Mouse (Mus musculus) kidney, adult 2 months (tissue): ENCODE measurements at regions not wholly inside any gene's neighbourhood (a gene's known extent, or its start where the extent isn't known, plus 50 kb on each side); places are given as distances from the start of the nearest gene placed in this dataset.

Experiments
- DNase-seq: peaks from one replicate; pipeline ENCODE4 v3.0.0; 2021
- H3K27ac ChIP-seq: fragments of 200-500 bp; 2 replicates; pipeline ENCODE4 v1.5.1; 2012; ENCODE audit warnings: low read depth, low read length, control low read depth, inconsistent platforms; ENCODE audit not compliant: insufficient read depth
- H3K27me3 ChIP-seq: fragments of 200-500 bp; replicated peaks from 2 replicates; pipeline ENCODE4 v1.6.1; 2012; ENCODE audit warnings: mild to moderate bottlenecking, moderate library complexity, low read length, inconsistent platforms; ENCODE audit not compliant: control insufficient read depth, insufficient read depth
- H3K36me3 ChIP-seq: fragments of 200-500 bp; 2 replicates; pipeline ENCODE4 v1.6.1; 2012; ENCODE audit warnings: mild to moderate bottlenecking, moderate library complexity, low read length, inconsistent platforms; ENCODE audit not compliant: control insufficient read depth, insufficient read depth
- H3K4me1 ChIP-seq: fragments of 200-500 bp; 2 replicates; pipeline ENCODE4 v1.6.1; 2011; ENCODE audit warnings: low read length; ENCODE audit not compliant: control insufficient read depth, insufficient read depth
- H3K4me3 ChIP-seq: fragments of 200-500 bp; 2 replicates; pipeline ENCODE4 v1.5.1; 2011; ENCODE audit warnings: mild to moderate bottlenecking, low read depth, low read length, control low read depth; ENCODE audit not compliant: insufficient read depth
- CTCF ChIP-seq: fragments of 200-500 bp; conservative IDR thresholded peaks from 2 replicates; pipeline ENCODE4 v1.5.1; 2011; ENCODE audit warnings: low read depth, mild to moderate bottlenecking, control low read depth, low read length, moderate library complexity, mixed read lengths; ENCODE audit not compliant: insufficient read depth, insufficient read length
- POLR2A ChIP-seq: fragments of 200-500 bp; IDR thresholded peaks from one replicate; pipeline ENCODE4 v1.6.1; 2011; ENCODE audit warnings: low read depth, low read length, control low read depth
- WGBS: fragments of 180-500 bp; shearing (Covaris S2); methylation state at CpG from one replicate; pipeline ENCODE4 v1.1.7; 2018; 5-methylcytosine and 5-hydroxymethylcytosine counted together

DNA sequence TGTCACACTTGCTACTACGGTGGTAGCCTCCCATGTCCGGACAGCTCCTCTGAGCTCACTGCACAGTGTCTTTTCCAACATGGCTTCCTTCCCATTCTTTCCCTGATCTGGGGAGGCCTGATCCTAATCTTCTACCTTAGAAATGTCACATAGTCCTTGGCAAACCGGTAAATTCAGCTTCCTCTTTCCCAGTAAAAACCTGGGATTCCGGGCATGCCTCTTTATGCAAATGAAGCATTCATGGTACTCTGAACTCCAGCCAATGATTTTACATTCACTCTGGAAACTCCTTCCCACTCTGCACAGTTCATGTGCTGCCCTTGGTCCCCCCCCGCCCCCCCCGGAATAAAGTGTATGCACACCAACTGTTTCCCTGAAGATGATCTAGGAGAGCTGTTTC is 134.6 kb upstream of the Zfp217 start:
- H3K4me3 ChIP-seq, result no peak overlapping the region
- DNase-seq, result peak; percentile 18
- TF ChIP-seq CTCF (no peak), POLR2A (no peak)
- H3K4me1 ChIP-seq, result no peaks in the 10 kb centered on the region; the same call in 1 of the 2 replicates
- no peaks in the 10 kb centered on the region for H3K36me3 ChIP-seq
- H3K27ac ChIP-seq, result no peak overlapping the region
- no peaks in the 10 kb centered on the region for H3K27me3 ChIP-seq
- WGBS, result 62% methylated on average over 6 of the region's 6 CpGs

GRCm38 (mm10) chr2:170281311-170282008 is 133.6 kb upstream of the Zfp217 start:
- Histone ChIP-seq H3K4me3 (no peak overlapping the region), H3K27me3 (no peaks in the 10 kb centered on the region), H3K36me3 (no peaks in the 10 kb centered on the region), H3K27ac (no peak overlapping the region), H3K4me1 (no peaks in the 10 kb centered on the region; the same call in 1 of the 2 replicates)
- WGBS, result 66% methylated on average over 6 of the region's 6 CpGs
- TF ChIP-seq CTCF (no peak), POLR2A (no peak)
- no peak for DNase-seq

DNA sequence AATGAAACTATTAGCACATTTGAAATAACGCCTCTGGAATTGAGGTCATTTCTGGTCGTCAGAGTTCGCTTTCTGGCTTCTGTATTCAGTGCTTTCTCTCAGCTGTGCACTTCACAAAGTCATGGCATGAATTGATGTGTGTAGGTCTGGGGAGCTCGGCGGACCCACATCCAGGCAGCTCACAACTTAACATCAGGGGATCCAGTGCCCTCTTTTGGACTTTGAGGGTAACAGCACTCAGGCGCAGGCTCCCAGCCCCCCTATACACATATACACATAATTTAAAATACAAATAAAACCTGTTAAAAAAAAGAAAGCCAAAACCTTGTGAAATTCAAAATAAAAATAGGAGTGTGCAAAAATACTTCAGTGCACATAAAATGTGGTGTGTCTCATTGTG is 132.8 kb upstream of the Zfp217 start:
- Histone ChIP-seq H3K27ac (no peak overlapping the region), H3K27me3 (no peaks in the 10 kb centered on the region), H3K4me1 (no peaks in the 10 kb centered on the region), H3K4me3 (no peak overlapping the region), H3K36me3 (no peaks in the 10 kb centered on the region)
- TF ChIP-seq POLR2A (no peak), CTCF (peak; percentile 36)
- no peak for DNase-seq
- 69% methylated on average over 6 of the region's 6 CpGs for WGBS

DNA sequence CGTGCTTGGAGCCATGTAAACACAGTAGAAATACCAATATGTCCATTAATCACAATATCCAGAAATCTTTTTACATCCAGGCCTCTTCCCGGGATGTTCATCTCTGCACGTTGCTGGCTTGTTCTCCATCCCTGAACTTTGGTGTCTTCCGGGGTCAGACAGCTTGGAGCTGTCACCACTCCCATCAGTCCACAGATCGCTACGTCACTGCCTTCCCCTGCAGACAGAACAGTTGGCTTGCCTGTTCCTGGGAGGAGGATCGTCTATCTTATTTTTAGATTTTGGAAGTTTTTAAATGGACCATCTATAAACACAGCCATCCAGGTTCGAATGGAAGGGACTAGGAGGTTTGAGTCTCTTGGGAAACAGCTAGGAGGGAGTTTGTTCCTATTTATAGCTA is 130.0 kb upstream of the Zfp217 start:
- peak; percentile 40 for DNase-seq
- no peak for TF ChIP-seq CTCF
- no peak for TF ChIP-seq POLR2A
- H3K4me3 ChIP-seq, result no peak overlapping the region
- 50% methylated on average over 8 of the region's 8 CpGs for WGBS
- H3K27ac ChIP-seq, result no peak overlapping the region
- no peaks in the 10 kb centered on the region for H3K4me1 ChIP-seq
- no peaks in the 10 kb centered on the region for H3K27me3 ChIP-seq
- H3K36me3 ChIP-seq, result no peaks in the 10 kb centered on the region

DNA sequence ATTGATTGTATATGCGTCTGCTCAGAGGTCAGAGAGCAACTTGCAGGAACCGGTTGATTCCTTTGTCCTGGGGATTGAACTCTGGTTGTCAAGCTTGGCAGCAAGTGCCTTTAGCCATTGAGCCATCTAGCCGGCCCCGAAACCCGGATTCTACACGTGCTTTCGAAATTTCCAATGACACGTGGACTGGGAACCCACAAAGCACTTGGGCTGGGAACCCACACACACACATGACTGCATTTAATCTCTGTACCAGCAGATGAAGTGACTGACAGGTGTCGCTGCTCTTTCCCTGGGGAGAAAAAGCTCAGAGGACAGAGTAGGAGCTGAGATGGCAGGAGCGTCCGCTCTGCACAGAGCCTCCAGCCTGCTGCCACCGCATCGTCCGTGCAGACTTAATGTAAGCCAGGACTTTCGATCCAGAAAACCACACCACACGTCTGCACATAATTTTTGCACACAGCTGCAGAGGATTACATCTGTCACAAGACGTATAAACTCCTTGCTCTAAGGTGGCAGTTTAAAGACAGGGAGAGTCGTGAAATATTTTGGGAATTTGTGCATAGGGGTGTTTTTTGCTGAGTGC is 129.4 kb upstream of the Zfp217 start:
- TF ChIP-seq CTCF, result no peak
- no peak for TF ChIP-seq POLR2A
- H3K27me3 ChIP-seq, result no peaks in the 10 kb centered on the region
- 89% methylated on average over 18 of the region's 18 CpGs for WGBS
- no peak overlapping the region for H3K27ac ChIP-seq
- H3K4me1 ChIP-seq, result no peaks in the 10 kb centered on the region
- no peak overlapping the region for H3K4me3 ChIP-seq
- DNase-seq, result no peak
- no peaks in the 10 kb centered on the region for H3K36me3 ChIP-seq

GRCm38 (mm10) chr2:170275687-170276086 is 127.8 kb upstream of the Zfp217 start:
- no peak overlapping the region for H3K27ac ChIP-seq

DNA sequence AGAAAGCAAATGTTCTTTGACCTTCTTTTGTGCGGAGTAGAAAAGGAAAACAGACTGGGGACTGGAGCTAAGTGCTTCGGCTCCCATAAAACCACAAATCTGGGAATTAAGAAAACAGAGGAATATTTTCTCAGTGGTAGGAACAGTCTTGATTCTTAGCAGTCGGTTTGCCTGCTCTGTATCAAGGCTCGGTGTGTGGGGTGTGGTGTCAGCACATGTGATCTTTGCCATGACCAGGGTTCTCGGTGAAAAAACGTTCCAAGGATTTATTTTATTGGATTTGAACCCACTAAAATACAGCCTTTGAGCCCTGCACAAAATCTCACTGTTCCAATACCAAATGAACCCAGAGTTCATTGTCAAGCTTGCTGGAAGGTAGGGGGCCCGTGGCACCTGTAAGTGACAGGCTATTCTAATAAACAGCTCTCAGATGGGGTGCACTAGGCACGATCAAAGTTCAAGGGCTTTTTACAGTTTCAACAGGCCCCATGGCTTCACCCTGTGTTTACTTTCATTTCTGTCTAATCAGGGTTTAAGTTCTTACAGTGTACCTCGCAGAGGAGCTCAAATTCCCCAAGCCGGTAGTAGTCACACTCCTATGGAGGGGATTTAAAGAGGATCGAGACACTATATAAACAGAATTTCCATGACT is 122.1 kb upstream of the Zfp217 start:
- 58% methylated on average over 11 of the region's 11 CpGs for WGBS
- no peak for TF ChIP-seq CTCF
- no peak for TF ChIP-seq POLR2A
- Histone ChIP-seq H3K4me1 (peaks cover 3% of the 10 kb centered on the region; the same call in 1 of the 2 replicates), H3K36me3 (no peaks in the 10 kb centered on the region), H3K27me3 (0 out of 2 replicates have a peak, but pooled peaks cover 1% of the 10 kb centered on the region), H3K27ac (no peak overlapping the region), H3K4me3 (no peak overlapping the region)
- no peak for DNase-seq

More at GRCm38 (mm10) chr2:170275687-170276086, 127.8 kb upstream of the Zfp217 start:
- DNase-seq, result no peak
- no peaks in the 10 kb centered on the region for H3K36me3 ChIP-seq
- no peak overlapping the region for H3K4me3 ChIP-seq
- H3K27me3 ChIP-seq, result no peaks in the 10 kb centered on the region
- no peak for TF ChIP-seq CTCF
- H3K4me1 ChIP-seq, result no peaks in the 10 kb centered on the region
- 78% methylated on average over 4 of the region's 4 CpGs for WGBS
